Mouse (Mus musculus) midbrain, embryonic 12.5 days (tissue): ENCODE measurements at regions not wholly inside any gene's neighbourhood (a gene's known extent, or its start where the extent isn't known, plus 50 kb on each side); places are given as distances from the start of the nearest gene placed in this dataset.
A peak's percentile ranks its signal among the peaks of the same experiment; 100 is the strongest.

ENCODE experiments used
- ATAC-seq: fragments of 200-750 bp; cut with Nextera tagmentation; 2 replicates; pipeline ENCODE4 v1.8.0; 2017; ENCODE audit warnings: low read depth, moderate TSS enrichment, moderate library complexity; ENCODE audit not compliant: low FRiP score
- H3K27ac ChIP-seq: fragments of 300-500 bp; sonication (generic); replicated peaks from 2 replicates; pipeline ENCODE4 v1.5.1; 2016; ENCODE audit warnings: mild to moderate bottlenecking
- H3K27me3 ChIP-seq: fragments of 300-500 bp; sonication (generic); 2 replicates; pipeline ENCODE4 v1.6.1; 2016; ENCODE audit warnings: mild to moderate bottlenecking
- H3K36me3 ChIP-seq: fragments of 300-500 bp; sonication (generic); 2 replicates; pipeline ENCODE4 v1.6.1; 2016
- H3K4me1 ChIP-seq: fragments of 300-500 bp; sonication (generic); 2 replicates; pipeline ENCODE4 v1.6.1; 2016
- H3K4me2 ChIP-seq: fragments of 300-500 bp; sonication (generic); replicated peaks from 2 replicates; pipeline ENCODE4 v1.6.1; 2016; ENCODE audit warnings: mild to moderate bottlenecking, moderate library complexity
- H3K4me3 ChIP-seq: fragments of 300-500 bp; sonication (generic); 2 replicates; pipeline ENCODE4 v1.5.1; 2016; ENCODE audit warnings: mild to moderate bottlenecking
- H3K9ac ChIP-seq: fragments of 300-500 bp; sonication (generic); replicated peaks from 2 replicates; pipeline ENCODE4 v1.6.1; 2016; ENCODE audit warnings: mild to moderate bottlenecking, moderate library complexity
- H3K9me3 ChIP-seq: fragments of 300-500 bp; sonication (generic); 2 replicates; pipeline ENCODE4 v1.6.1; 2016; ENCODE audit warnings: mild to moderate bottlenecking
- WGBS: fragments of 180-500 bp; shearing (Covaris S2); methylation state at CpG from one replicate; pipeline ENCODE4 v1.1.7; 2016; 5-methylcytosine and 5-hydroxymethylcytosine counted together

GRCm38 (mm10) chr2:158956888-158957287, 162.3 kb downstream of the Dhx35 start:
- Histone ChIP-seq H3K27ac (no peak overlapping the region), H3K36me3 (no peaks in the 10 kb centered on the region), H3K9ac (no peak overlapping the region), H3K4me1 (no peaks in the 10 kb centered on the region), H3K4me2 (no peak overlapping the region), H3K4me3 (no peak overlapping the region), H3K9me3 (no peaks in the 10 kb centered on the region), H3K27me3 (no peaks in the 10 kb centered on the region)
- WGBS = 87% methylated on average over 11 of the region's 11 CpGs
- no peak for ATAC-seq

GRCm38 (mm10) chr2:158965003-158965665, 170.5 kb downstream of the Dhx35 start:
- no peak for ATAC-seq
- 89% methylated on average over 6 of the region's 6 CpGs for WGBS
- Histone ChIP-seq H3K9me3 (no peaks in the 10 kb centered on the region), H3K27me3 (no peaks in the 10 kb centered on the region), H3K4me1 (no peaks in the 10 kb centered on the region), H3K4me3 (no peak overlapping the region), H3K4me2 (no peak overlapping the region), H3K9ac (no peak overlapping the region), H3K36me3 (no peaks in the 10 kb centered on the region), H3K27ac (no peak overlapping the region)

DNA sequence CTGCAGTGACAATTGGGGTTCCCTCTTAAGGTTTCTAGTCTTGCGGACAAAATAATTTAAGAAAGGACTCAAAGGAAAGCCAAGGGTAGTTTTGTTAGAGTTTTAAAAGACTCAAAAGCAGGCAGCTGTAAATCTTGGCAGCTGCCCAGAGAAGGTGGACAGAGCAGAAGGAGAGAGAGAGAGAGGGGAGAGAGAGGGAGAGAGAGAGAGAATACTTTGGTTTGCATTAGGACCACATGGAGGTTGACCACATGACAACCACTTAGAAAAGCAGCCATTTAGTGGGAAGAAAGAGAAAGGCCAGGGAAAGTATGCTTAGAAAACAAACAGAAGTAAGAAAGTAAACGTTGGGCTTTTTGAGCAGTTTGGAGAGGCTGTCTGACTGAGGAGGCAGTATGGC, 177.6 kb downstream of the Dhx35 start:
- Histone ChIP-seq H3K36me3 (no peaks in the 10 kb centered on the region), H3K27ac (no peak overlapping the region), H3K4me3 (no peak overlapping the region), H3K9me3 (no peaks in the 10 kb centered on the region), H3K4me2 (no peak overlapping the region), H3K9ac (no peak overlapping the region), H3K4me1 (peaks cover 3% of the 10 kb centered on the region; the same call in 1 of the 2 replicates), H3K27me3 (no peaks in the 10 kb centered on the region)
- 53% methylated on average over 2 of the region's 2 CpGs for WGBS
- ATAC-seq = no peak

GRCm38 (mm10) chr2:158985529-158986148, 191.0 kb downstream of the Dhx35 start:
- no peaks in the 10 kb centered on the region for H3K36me3 ChIP-seq
- no peak overlapping the region for H3K27ac ChIP-seq
- H3K27me3 ChIP-seq = no peaks in the 10 kb centered on the region
- no peak overlapping the region for H3K4me2 ChIP-seq
- no peaks in the 10 kb centered on the region for H3K9me3 ChIP-seq
- no peak for ATAC-seq
- H3K4me1 ChIP-seq = no peaks in the 10 kb centered on the region
- H3K4me3 ChIP-seq = no peak overlapping the region
- WGBS = 76% methylated on average over 17 of the region's 17 CpGs
- H3K9ac ChIP-seq = no peak overlapping the region

GRCm38 (mm10) chr2:159002481-159003186, 208.0 kb downstream of the Dhx35 start:
- peak overlapping the region; percentile 4; the same call in 1 of the 2 replicates for H3K27ac ChIP-seq
- ATAC-seq = peak; percentile 86
- H3K4me1 ChIP-seq = peaks cover 19% of the 10 kb centered on the region
- H3K27me3 ChIP-seq = no peaks in the 10 kb centered on the region
- no peaks in the 10 kb centered on the region for H3K36me3 ChIP-seq
- 0 out of 2 replicates have a peak overlapping the region, but pooled peaks have one; percentile 17 for H3K9ac ChIP-seq
- no peaks in the 10 kb centered on the region for H3K9me3 ChIP-seq
- peak overlapping the region; percentile 43 for H3K4me2 ChIP-seq
- H3K4me3 ChIP-seq = peak overlapping the region; percentile 12
- 17% methylated on average over 17 of the region's 17 CpGs for WGBS

DNA sequence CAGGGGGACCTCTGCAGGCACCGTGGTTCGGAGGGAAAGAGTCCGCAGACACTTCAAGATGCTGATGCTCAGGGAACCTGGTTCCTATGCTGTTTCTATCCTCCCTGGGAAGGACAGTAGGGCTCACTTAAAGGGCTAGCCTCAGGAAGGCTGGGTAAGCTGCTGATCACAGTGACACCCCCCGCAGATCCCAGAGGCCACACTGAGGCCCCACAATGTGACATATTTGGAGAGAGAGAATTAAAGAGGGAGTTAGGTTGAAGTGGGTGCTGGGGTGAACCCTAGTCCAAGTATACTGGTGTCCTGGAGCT, 208.5 kb downstream of the Dhx35 start:
- H3K4me3 ChIP-seq = no peak overlapping the region

GRCm38 (mm10) chr2:159004417-159004816, 209.8 kb downstream of the Dhx35 start:
- Histone ChIP-seq H3K4me2 (no peak overlapping the region), H3K4me1 (peaks cover 19% of the 10 kb centered on the region), H3K9ac (no peak overlapping the region), H3K27me3 (no peaks in the 10 kb centered on the region), H3K9me3 (no peaks in the 10 kb centered on the region), H3K4me3 (no peak overlapping the region), H3K36me3 (no peaks in the 10 kb centered on the region), H3K27ac (peak overlapping the region; percentile 39)
- 68% methylated on average over 9 of the region's 9 CpGs for WGBS
- 0 out of 2 replicates have a peak, but pooled peaks have one; percentile 24 for ATAC-seq

More for the DNA sequence above, 208.5 kb downstream of the Dhx35 start:
- Histone ChIP-seq H3K27me3 (no peaks in the 10 kb centered on the region), H3K9ac (no peak overlapping the region), H3K4me1 (peaks cover 19% of the 10 kb centered on the region), H3K9me3 (no peaks in the 10 kb centered on the region), H3K27ac (peak overlapping the region; percentile 4), H3K4me2 (peak overlapping the region; percentile 43), H3K36me3 (no peaks in the 10 kb centered on the region)
- no peak; the same call in 1 of the 2 replicates for ATAC-seq
- 32% methylated on average over 4 of the region's 4 CpGs for WGBS

DNA sequence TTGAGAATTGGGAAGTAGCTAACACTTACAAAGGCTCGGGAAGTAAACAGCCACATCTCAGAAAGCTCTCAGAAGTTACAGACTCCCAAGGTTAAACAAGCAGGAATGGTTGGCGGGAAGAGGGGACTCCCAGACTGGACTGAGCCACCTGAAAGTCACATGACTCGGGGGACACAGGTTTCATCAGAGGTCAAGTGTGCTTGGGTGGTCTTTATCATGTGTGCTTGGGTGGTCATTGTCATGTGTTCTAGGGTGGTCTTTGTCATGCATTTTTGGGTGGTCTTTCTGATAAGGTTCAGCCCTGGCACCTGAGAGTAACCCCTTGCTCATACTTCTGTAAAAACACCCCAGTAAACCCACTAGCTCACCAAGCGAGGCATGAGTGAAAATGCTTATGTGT, 218.1 kb downstream of the Dhx35 start:
- H3K9ac ChIP-seq = no peak overlapping the region
- H3K9me3 ChIP-seq = no peaks in the 10 kb centered on the region
- H3K27ac ChIP-seq = no peak overlapping the region
- no peak overlapping the region for H3K4me2 ChIP-seq
- H3K27me3 ChIP-seq = no peaks in the 10 kb centered on the region
- no peaks in the 10 kb centered on the region for H3K4me1 ChIP-seq
- no peaks in the 10 kb centered on the region for H3K36me3 ChIP-seq
- no peak overlapping the region for H3K4me3 ChIP-seq
- no peak for ATAC-seq
- WGBS = 87% methylated on average over 4 of the region's 4 CpGs

DNA sequence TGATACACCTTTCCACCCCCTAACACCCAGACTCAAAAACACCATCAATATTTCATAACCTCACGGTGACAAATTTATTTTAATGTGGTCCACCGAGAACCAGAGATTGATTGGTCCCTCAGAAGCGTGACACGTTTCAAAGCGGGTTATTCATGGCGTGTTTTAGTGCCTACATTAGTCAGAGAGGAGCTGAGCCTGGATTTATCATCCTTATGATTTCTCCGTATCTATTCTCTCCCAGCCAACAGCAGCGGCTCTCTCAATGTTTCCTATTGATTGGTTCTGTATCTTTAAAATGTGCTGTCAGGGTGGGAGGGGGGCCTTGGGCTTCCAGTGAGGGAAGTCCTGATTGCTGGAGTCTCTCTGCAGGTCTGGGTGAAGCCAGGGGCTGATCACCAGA, 219.9 kb downstream of the Dhx35 start:
- H3K9ac ChIP-seq = no peak overlapping the region
- H3K9me3 ChIP-seq = no peaks in the 10 kb centered on the region
- no peak overlapping the region for H3K27ac ChIP-seq
- H3K4me1 ChIP-seq = no peaks in the 10 kb centered on the region
- 75% methylated on average over 8 of the region's 8 CpGs for WGBS
- ATAC-seq = no peak
- H3K4me3 ChIP-seq = no peak overlapping the region
- no peaks in the 10 kb centered on the region for H3K27me3 ChIP-seq
- no peaks in the 10 kb centered on the region for H3K36me3 ChIP-seq
- no peak overlapping the region for H3K4me2 ChIP-seq

- Histone ChIP-seq H3K4me3 (no peak overlapping the region), H3K27me3 (no peaks in the 10 kb centered on the region), H3K27ac (no peak overlapping the region), H3K4me2 (no peak overlapping the region), H3K4me1 (0 out of 2 replicates have a peak, but pooled peaks cover 2% of the 10 kb centered on the region), H3K9me3 (no peaks in the 10 kb centered on the region), H3K36me3 (no peaks in the 10 kb centered on the region), H3K9ac (no peak overlapping the region)
- ATAC-seq = no peak
- WGBS = 63% methylated on average over 4 of the region's 4 CpGs
These were observed 225.4 kb downstream of the Dhx35 start for GRCm38 (mm10) chr2:159019921-159020534.

- no peak for ATAC-seq
- Histone ChIP-seq H3K4me2 (no peak overlapping the region), H3K4me1 (0 out of 2 replicates have a peak, but pooled peaks cover 7% of the 10 kb centered on the region), H3K9me3 (no peaks in the 10 kb centered on the region), H3K27ac (no peak overlapping the region), H3K27me3 (no peaks in the 10 kb centered on the region), H3K4me3 (no peak overlapping the region), H3K36me3 (no peaks in the 10 kb centered on the region), H3K9ac (no peak overlapping the region)
- 74% methylated on average over 8 of the region's 8 CpGs for WGBS
These were observed 237.5 kb downstream of the Dhx35 start for GRCm38 (mm10) chr2:159032147-159032546.

DNA sequence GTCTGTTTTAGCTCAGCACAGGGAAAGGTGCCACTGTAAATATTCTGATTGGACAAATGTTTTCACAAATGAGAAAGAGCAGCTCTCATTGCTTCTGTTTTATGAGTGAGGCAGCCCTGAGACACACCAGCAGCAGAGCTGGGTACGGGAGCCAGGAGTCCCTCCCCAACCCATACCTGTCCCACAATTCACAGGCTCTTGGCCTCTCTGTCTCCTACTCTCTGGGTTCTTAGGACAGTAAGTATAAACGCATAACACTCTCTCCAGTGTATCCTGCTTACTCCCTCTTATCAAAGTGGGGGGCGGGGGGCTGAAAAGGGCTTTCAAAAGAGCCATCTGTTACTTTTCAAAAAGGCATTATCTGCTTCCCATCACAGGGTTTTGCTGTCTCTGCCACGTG, 245.3 kb downstream of the Dhx35 start:
- H3K36me3 ChIP-seq = no peaks in the 10 kb centered on the region
- WGBS = 67% methylated on average over 4 of the region's 4 CpGs

More for the DNA sequence above, 245.3 kb downstream of the Dhx35 start:
- no peaks in the 10 kb centered on the region for H3K9me3 ChIP-seq
- H3K9ac ChIP-seq = no peak overlapping the region
- no peak overlapping the region for H3K4me3 ChIP-seq
- H3K27me3 ChIP-seq = no peaks in the 10 kb centered on the region
- ATAC-seq = no peak
- no peak overlapping the region for H3K4me2 ChIP-seq
- H3K27ac ChIP-seq = no peak overlapping the region
- 0 out of 2 replicates have a peak, but pooled peaks cover 5% of the 10 kb centered on the region for H3K4me1 ChIP-seq
